Mouse (Mus musculus) heart, adult 18-20 months (tissue): Measurements from ENCODE around the gene Ankrd27. TPM values are rescaled to one million over a fixed set of nuclear protein-coding genes. Genes with fewer than 3 reads are reported as not detected.
A peak's percentile ranks its signal among the peaks of the same experiment; 100 is the strongest.

Experiments used
- DNase-seq, 2 experiments: peaks; one replicate each; pipeline ENCODE4 v3.0.0; 2021 to 2022; ENCODE audit warnings: mixed read lengths in 1 of 2
- total RNA-seq, 2 experiments: library from RNA; stranded (reverse); gene quantifications; 2 replicates each; pipeline ENCODE4 v1.2.3; 2021

Gene Ankrd27
- total RNA-seq, 2 experiments from 2014 or later: 9.7 to 9.9 TPM

DNA sequence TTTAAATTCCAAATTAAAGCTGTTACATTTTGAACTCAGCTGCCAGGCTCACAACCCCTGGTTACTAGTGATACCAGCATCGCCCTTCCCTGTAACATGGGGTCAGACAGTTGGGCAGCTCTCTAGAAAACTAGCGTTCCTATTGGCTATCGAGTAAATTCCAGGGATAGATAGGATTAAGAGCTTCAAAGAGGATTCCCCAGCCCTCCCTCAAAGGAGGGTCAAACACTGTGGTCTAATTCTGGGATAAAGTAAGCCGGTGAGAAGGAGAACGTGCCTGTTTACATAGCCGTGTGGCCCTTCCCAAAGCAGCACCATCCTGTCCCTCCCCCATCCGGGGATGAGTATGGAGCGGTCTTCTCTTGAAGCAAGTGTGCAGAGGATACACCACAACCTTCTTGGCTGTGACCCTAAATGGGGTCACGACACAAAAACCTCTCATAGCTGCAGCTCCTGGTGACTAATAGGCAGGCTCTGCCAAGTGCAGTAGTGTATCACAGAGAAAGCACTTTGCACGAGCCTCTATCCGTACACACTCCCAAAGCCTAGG is 2.5 kb upstream of the Ankrd27 start:
- DNase-seq: no peak

DNA sequence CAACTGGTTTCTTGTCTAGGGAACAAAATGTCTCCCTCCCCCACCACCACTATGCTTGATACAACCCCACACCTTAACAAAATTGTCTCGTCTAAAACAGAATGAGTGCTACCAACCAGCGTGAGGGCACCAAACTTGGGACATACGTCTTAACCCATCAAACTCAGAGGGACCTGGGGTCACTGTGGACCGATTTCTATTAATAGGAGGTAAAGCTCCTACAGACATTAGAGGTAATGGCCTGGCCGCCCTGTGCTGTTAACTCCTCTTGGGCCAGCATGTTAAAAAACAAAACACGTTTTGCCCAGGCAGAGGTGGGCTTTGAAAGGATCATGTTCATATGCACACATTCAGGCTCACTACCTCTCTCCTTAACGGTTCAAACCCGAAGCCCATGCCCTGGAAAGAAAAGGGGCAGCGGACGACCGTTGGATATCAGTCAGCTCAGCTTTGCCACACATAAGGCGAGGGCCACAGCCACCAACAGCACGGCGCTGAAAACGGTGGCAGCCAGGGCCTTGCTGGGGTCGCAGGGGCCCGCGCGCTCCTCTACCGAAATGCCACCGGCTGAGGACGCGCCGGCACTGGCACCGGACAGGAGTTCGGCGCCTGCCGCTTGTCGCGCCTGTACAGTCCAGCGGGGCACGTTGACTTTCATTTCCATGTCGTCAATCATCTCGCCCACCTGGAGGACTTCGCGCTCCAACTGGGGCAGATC is 1.8 kb upstream of the Ankrd27 start:
- DNase-seq: no peak

DNA sequence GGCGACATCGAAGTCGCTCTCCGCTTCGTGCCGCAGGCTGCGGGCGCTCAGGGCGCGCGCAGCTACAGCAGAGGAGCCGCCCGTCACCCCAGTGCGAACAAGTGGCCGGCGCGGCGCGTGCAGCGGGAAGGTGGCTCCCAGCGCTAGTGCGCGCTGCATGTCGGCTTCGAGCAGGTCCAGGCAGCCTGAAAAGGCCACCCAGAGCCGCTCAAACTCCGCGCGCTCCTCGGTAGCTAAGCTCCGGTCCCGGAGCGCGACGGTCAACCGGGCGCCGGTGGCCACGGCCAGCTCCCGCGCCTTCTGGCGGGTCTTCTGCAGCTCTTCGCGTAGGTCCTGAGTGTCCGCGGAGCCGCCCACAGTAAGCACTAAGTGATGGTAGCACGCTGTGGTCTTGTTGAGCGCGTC is 1.3 kb upstream of the Ankrd27 start:
- DNase-seq: peak; percentile 23 to 39

DNA sequence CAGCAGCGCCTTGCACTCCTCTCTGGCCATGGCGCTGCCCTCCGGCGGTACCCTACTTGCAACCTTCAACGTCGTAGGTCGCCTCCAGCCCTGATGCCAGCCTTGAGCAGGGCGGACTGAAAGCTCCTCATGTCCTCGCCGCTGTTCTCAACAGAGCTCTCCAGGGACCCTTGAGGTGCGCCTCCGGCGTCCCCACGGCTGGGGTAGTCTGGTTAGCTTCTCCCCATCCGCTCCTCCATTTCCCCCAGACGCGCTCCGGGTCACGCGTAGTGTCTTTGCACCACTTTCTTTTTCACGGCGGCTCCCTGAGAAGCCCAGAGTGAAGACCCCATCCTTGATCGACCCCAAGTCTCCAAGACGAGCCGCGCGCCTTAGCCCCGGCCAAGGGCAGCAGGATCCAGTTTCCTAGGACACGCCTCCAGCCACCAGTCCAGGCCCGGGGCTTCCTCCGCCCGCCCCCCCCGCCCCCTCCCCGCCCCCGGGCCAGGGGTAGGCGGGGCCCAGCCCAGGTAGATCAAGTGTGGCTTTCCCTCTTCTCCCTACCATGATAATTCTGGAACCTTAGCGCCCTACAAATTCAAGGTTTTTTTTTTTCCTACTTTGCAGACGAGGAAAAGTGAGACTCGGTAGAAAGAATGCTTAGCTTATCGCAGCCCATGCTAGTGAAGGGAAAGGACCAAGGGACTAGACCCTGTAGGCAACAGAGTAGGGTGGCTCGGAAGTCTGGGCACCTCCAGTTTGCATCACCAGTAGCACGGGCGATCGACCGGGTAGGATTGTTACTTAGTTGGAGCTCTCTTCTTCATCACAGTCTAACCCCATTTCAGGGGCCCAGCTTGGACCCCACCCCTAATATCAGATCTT is 621 bp upstream of the Ankrd27 start, which contains the start of gene Rgs9bp:
Gene Rgs9bp (minus strand): TSS at position 392 of the 864 bp plus-strand sequence.
- peak; percentile 54 to 55 for DNase-seq

DNA sequence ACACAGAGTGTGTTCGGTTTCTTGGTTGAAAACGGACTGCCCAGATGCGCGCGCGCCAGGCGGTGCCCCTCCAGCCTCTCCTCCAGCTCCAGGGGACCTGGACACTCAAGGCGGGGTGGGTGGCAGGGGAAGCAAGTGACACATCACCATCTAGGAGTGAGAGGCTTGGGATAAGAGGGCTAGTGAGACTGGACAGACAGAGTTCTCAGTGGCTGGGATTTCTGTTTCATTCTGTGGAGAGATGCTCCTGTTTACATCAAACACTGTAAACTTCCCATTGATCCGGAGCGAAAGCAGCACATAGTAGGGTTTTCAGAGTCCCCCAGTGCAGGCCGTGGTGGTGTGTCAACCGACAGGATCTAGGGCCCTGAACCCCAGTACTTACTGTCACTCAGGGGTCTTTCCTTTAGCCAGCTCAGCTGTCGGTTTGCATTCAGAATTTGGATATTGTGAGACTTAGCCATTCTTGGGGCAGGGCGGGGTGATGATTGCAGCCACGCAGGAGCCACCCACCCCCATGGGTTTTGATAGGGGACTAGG is 932 bp downstream of the Ankrd27 start:
- no peak for DNase-seq

DNA sequence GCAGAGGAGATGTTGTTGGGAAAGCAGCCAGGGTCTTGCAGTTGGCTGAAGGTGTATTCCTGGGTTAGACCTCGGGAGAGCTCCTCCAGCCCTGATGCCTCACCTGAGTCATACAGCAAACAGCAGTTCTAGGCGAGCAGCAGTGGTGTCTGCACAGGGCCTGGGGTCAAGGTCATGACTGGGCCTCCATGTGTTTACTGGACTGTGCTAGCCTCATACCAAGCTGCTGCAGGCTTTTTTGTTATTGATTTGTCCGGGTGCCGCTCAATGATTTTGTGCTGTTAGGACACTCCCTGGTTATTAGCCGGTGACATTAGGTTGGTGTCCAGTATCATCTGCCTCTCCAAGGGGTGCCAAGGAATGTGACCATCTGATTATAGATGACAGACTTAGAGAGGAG is 1.7 kb downstream of the Ankrd27 start:
- DNase-seq: no peak

DNA sequence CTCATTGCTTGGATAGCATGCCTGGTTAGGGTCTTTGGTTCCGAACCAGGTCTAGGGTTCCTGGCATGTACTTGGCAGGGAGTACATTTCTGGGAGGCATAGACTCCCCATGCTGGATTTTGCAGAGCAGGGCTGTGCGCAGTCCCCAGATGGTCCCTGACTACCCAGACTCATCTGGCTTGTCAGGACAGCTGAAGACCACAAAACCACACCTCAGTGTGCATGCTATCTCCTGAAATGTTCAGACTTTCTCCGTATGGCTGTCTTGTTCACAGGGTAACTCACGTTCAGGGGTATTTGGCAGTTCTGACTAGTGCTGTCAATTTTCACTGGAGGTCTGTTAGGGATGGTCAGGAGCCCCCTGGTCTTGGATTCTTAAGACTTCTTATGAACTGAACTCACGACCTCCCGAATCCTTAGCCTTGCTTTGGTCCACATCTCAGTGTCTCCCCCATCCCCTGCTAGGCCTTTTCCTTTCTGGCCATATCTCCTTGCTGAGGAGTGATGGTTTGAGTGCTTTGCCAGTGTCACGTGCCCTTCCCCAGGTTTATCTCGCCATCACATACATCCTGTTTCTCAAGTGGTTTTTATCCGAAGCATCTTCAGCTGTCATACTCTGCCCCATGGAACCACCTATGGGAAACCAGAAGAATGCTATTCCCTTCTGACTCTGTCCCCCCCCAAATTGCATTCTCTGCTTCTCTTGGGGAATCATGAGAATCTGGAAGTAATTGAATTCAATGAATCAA is 2.8 kb downstream of the Ankrd27 start:
- DNase-seq: no peak

DNA sequence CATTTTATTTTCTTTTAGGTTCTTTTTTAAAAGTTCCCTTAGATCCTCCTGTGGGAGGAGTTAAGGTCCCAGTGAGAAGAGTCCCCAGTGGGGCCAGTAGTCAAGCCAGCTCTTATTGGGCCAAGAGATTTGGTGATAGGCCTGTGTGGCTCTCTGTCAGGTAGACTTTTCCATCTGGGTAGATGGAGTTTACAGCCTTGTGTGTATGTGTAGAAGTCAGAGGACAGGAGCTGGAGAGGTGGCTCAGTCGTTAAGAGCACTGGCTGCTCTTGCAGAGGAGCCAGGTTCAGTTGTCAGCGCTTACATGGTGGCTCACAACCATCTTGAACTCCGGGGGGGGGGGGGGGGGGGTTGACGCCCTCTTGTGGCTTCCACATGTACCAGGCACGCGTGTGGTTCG is 3.4 kb downstream of the Ankrd27 start:
- DNase-seq: no peak

DNA sequence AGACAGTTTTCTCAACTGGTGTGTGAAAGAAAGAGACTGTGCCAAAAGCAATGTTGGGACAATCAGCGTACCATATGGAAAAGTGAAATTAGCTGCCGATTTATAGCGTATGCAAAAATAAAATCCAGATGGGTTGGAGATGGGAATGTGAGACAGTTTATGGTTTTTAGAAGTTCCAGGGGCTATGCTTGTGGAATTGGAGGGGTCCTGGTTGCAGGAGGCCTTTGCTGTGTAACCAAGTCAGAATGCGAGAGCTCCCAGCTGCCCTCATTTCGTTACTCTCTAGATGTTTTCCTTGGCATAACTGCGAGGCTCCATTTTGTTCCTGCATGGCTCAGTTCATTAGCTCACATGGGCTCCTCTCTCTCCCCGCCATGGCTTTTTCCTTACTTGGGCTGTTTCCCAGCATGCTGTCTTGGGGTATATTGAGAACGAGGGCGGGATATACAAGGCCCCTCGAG is 4.7 kb downstream of the Ankrd27 start:
- peak; percentile 33 to 57 for DNase-seq

DNA sequence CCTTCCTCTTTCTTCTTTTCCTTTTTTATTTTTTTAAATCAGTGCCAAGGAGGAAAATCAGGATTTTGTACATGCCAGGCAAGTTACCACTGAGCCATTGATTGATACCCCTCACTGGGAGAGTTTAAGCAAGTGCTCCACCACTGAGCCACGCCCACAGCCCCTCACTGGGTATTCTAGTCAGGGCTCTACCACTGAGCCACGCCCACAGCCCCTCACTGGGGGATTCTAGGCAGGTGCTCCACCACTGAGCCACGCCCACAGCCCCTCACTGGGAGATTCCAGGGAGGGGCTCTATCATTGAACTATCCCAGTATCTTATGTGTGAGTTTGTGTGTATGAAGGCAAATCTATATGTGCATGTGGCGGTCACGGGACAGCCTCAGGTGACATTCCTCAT is 8.3 kb downstream of the Ankrd27 start:
- DNase-seq: no peak

DNA sequence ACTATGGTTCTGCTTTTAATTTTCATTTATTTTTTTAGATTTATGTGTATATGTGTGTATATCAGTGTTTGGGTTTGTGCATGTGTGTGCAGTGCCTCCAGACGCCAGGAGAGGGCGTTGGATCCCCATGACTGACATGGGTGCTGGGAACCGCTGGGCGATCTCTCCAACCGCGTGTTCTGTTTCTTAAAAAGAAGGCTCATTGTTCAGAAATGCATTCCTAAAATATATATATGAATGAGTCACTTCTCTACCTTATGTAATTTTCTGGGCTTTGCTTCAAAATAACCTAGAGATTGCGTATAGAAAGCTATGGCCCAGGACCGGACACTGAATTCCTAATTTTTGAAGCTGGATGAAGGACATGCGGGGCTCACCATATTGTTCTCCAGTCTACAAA is 13.4 kb downstream of the Ankrd27 start:
- no peak for DNase-seq

DNA sequence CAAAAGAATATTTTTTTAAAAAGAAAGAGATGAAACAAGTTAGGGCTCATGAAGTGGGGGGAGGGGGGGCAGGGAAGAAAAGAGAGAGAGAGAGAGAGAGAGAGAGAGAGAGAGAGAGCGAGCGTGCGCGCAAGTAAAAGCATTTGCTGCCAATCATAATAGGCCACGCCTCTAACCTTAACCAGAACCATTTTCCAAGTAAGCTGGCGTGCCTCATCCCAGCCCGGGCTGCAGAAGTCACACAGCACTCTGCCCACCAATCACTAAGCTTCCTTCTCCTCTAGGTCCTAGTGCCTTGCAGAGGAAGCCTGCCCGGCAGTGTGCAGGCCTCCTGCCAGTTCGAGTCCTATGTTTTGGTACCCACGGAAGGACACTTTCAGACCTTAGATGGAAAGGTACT is 14.0 kb downstream of the Ankrd27 start:
- no peak for DNase-seq

DNA sequence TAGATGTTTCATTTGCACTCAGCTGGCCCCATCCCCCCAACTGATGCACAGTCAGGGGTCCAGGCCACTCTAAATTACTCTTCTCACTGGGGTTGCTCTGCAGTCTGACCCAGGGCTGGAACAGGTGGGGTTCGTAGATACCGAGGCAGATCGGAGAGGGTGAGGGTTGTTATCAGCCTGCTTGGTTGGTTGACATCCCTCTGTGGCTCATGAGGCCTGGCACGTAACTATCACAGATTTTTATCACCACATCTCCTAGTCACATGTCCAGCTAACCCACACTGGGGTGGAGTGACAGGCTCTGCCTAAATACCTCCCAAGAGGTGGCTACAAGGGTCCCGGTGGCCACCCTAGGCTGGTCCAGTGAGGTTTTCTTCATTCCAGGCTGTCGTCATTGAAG is 15.1 kb downstream of the Ankrd27 start:
- no peak for DNase-seq

DNA sequence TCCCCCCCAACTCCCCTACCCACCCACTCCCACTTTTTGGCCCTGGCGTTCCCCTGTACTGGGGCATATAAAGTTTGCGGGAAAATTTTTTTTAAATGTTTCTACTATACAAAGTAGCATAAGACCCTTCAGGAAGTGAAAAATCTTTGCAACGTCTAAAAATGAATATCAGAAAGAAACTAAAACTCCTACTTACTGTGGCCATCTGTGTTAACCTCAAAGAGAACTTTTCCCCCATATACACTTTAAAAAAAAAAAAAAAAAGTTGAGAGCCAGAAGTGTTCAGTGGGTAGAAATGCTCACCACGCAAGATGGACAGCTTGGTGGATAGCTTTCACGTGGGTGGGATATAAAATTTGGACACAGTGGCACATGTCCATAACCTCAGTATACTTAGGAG is 16.7 kb downstream of the Ankrd27 start:
- no peak for DNase-seq

DNA sequence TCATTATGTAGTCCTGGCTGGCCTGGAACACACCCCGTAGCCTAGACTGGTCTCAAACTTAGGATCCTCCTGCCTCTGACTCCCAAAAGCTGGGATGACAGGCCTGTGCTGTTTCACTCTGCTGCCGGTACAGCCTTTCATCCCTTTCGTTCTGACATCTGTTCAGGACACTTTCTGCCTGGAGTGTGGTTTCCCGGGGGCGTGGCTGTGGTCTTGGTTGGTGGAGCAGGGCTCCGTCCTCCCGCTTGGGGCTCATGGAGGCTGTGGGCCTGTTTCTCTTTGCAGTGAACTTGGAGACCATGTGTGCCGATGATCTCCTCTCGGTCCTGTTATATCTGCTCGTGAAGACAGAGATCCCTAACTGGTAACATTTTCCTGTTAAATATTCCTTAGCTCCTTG is 20.8 kb downstream of the Ankrd27 start:
- no peak for DNase-seq

DNA sequence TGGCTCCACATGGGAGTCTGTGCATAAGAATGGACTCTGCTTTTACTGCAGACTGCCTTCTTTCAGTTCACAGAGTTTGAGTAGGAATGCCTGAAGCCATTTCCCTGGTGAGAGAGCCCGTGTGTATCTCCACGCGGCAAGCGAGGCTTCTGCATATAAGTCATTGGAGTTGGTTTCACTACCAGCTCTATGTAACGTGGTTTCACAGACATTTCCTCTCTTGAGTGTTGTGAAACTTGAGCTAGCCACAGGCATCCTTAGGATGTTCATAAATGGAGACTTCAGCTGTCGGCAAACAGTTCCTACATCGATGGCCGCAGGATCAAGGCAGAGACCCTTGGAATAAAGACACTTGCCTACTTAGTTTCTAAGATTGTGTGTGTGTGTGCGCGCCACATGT is 23.2 kb downstream of the Ankrd27 start:
- no peak for DNase-seq

DNA sequence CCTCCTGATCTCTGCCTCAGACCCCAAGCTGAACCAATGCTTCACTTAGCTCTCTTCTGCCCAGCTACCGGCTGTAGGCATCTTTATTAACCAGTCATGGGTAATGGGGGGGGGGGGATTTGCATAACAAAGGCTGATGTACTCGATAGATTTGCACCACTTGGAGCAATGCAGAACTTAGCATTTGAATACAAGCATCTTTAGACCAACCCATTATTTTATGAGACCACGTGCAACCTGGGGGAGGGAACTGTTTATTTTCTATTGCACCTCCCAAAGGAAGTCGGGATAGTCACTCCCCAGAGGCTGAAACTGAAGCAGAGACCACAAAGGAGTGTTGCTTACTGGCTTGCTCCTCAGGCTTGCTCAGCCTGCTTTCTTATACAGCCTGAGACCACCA is 31.5 kb downstream of the Ankrd27 start:
- DNase-seq: no peak

DNA sequence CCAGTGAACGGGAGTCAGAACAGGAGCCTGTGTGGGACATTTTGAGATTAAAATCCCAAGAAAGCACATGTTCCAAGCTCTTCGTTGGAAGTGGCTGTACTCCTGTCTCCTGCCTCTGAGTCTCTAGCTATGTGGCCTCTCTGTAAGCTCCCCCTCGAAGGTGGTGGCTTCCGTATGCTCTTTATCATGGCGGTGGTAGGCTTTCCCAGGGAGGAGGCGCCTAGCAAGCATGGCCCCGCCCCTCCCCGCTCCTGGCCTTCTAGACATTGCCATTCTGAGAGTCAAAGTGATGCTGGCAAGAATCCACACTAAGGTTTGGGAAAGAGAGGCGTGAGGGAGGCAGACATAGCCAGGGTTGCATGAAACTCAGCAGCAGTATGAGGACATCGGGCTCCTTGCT is 36.6 kb downstream of the Ankrd27 start:
- no peak for DNase-seq

DNA sequence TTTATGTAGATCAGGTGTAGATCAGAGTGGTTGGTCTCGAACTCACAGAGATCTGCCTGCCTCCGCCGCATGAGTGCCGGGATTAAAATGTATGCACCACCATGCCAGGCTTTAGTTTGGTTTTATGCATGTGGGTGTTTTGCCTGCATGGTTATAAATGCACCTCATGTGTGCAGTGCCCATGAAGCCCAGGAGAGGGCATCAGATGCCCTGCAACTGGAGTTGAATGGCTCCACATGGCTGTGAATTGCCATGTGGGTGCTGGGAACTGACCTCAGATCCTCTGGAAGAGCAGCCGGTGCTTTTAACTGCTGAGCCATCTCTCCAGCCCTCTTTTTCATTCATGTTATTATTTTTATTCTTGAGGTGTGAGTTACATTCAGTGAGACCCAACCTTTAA is 40.0 kb downstream of the Ankrd27 start:
- DNase-seq: no peak

DNA sequence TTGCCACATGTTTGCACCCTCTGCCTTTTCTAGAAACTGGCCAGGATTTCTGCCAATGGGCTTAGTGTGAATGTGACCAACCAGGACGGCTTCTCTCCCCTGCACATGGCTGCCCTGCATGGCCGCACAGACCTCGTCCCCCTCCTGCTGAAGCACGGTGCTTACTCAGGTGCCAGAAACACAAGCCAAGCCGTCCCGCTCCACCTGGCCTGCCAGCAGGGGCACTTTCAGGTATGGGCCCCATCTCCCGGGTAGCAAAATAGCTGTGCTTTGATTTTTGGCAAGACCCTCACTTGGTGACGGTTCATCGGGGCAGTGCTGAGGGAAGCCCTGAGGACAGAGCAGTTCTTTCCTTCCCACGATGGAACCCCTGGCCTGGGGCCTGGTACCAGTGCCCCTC is 41.3 kb downstream of the Ankrd27 start:
- no peak for DNase-seq

DNA sequence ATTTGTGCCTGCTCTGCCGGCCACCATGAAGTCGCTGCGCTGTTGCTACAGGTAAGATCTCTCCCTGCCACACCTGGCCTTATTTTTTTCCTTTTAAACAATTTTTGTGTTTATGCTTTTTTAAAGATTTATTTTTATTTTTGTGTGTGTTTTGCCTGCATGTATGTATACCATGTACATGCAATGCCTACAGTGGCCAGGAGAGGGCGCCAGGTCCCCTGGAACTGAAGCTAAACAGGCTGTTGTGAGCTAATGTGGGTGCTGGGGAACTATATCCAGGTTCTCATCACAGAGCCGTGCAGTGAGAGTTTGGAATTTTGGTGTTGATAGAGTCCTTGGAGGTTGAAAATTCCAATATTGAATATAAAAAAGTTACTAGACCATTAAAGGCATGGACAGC is 42.5 kb downstream of the Ankrd27 start:
- DNase-seq: peak in 1 of 2 experiments; percentile 30

DNA sequence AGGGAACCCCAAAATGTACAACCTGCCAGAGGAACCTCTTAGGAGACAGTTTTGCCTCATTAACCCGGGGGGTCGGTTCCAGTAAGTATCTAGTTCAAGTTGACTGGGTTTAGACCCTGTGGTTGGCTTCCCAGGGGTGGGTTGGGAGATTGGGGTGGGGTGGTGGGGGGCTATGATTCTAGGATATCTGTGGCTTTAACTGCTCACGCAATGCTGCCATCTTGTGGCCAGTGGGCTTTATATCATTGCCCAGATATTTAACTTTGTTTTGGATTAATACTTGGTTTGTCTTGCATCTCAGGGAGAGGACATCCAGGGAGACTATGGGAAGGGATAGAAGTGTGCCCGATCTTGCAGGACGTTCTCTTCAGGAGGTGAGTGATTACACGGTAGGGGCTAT is 50.2 kb downstream of the Ankrd27 start:
- DNase-seq: peak; percentile 6 to 55
